Mouse (Mus musculus) spleen, adult 2 months (tissue): ENCODE data around the gene Bhlhe41.

Experiments used
- CTCF ChIP-seq: fragments of 200-500 bp; IDR thresholded peaks from 2 replicates; pipeline ENCODE4 v1.5.1; 2011; ENCODE audit warnings: mild to moderate bottlenecking, inconsistent platforms; ENCODE audit not compliant: insufficient read depth, insufficient read length, insufficient replicate concordance; ENCODE audit errors: extremely low read depth
- POLR2A ChIP-seq: fragments of 200-500 bp; IDR thresholded peaks from 2 replicates; pipeline ENCODE4 v1.6.1; 2011; ENCODE audit warnings: low read depth, low read length, inconsistent platforms

DNA sequence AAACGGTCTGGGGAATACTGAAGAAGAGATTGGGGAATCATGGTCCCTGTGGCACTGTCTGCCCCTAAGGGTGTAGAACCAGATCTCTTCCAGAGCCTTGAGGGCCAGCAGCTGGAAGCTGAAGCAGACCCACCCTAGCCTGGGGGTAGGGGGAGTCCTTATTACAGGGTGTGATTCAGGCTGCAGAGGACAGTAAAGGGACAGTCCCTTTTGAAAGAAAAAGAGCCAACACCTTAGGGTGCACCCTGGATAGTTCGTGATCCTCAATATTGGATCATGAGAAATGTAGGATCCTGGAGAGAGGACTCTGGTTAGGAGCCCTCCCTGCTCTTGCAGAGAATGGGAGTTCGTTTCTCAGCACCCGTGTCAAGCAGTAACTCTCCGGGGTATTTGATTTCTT lies 39.3 kb upstream of the Bhlhe41 start:
- TF ChIP-seq CTCF, result no peak
- TF ChIP-seq POLR2A, result no peak
